Mouse (Mus musculus) forebrain, embryonic 11.5 days (tissue): ENCODE data around the gene Gatb. TPM values are rescaled to one million over a fixed set of nuclear protein-coding genes. Genes with fewer than 3 reads are reported as not detected.

Experiments
- ATAC-seq: fragments of 200-750 bp; cut with Nextera tagmentation; replicated peaks from 2 replicates; pipeline ENCODE4 v1.8.0; 2017; ENCODE audit warnings: moderate TSS enrichment; ENCODE audit not compliant: low FRiP score
- DNase-seq: peaks from one replicate; pipeline ENCODE4 v3.0.0-alpha.2; 2017; ENCODE audit warnings: low spot score
- H3K27ac ChIP-seq: fragments of 300-500 bp; sonication (generic); 2 replicates; pipeline ENCODE4 v1.5.1; 2014; ENCODE audit warnings: low read depth, low read length
- H3K27me3 ChIP-seq: fragments of 300-500 bp; sonication (generic); 2 replicates; pipeline ENCODE4 v1.6.1; 2014; ENCODE audit warnings: mild to moderate bottlenecking, low read length, mixed read lengths; ENCODE audit not compliant: control insufficient read depth, insufficient read depth
- H3K36me3 ChIP-seq: fragments of 300-500 bp; sonication (generic); 2 replicates; pipeline ENCODE4 v1.6.1; 2014; ENCODE audit warnings: mild to moderate bottlenecking, low read length, moderate library complexity, mixed read lengths; ENCODE audit not compliant: control insufficient read depth, insufficient read depth
- H3K4me1 ChIP-seq: fragments of 300-500 bp; sonication (generic); replicated peaks from 2 replicates; pipeline ENCODE4 v1.6.1; 2014; ENCODE audit warnings: low read length, mixed read lengths; ENCODE audit not compliant: control insufficient read depth, insufficient read depth
- H3K4me2 ChIP-seq: fragments of 300-500 bp; sonication (generic); 2 replicates; pipeline ENCODE4 v1.6.1; 2014; ENCODE audit warnings: low read depth, mild to moderate bottlenecking, low read length, moderate library complexity, mixed read lengths; ENCODE audit not compliant: severe bottlenecking
- H3K4me3 ChIP-seq: fragments of 300-500 bp; sonication (generic); 2 replicates; pipeline ENCODE4 v1.5.1; 2014; ENCODE audit warnings: low read depth, low read length
- H3K9ac ChIP-seq: fragments of 300-500 bp; sonication (generic); 2 replicates; pipeline ENCODE4 v1.6.1; 2014; ENCODE audit warnings: low read length
- H3K9me3 ChIP-seq: fragments of 300-500 bp; sonication (generic); 2 replicates; pipeline ENCODE4 v1.6.1; 2016; ENCODE audit warnings: low read length, mixed read lengths; ENCODE audit not compliant: control insufficient read depth
- WGBS: fragments of 180-500 bp; shearing (Covaris S2); extraction: QIAGEN DNeasy Blood & Tissue Kit; methylation state at CpG from one replicate; pipeline ENCODE4 v1.1.7; 2014; 5-methylcytosine and 5-hydroxymethylcytosine counted together
- polyA plus RNA-seq: library from polyadenylated mRNA; unstranded; fragments of >200 nt; fragmentation: Nextera tagmentation; extraction: Ambion mirVana; gene quantifications from 2 replicates; pipeline ENCODE4 v1.2.1, GENCODE M21; 2014

The Gatb gene
- polyA plus RNA-seq, 1 experiment from 2014 or later, result 25.6 TPM

GRCm38 (mm10) chr3:85635591-85635990 is 61.7 kb downstream of the Gatb start:
- Histone ChIP-seq H3K4me2 (no peak overlapping the region), H3K4me1 (no peaks in the 10 kb centered on the region), H3K9me3 (no peaks in the 10 kb centered on the region), H3K36me3 (no peaks in the 10 kb centered on the region), H3K27me3 (no peaks in the 10 kb centered on the region), H3K9ac (no peak overlapping the region), H3K27ac (no peak overlapping the region), H3K4me3 (no peak overlapping the region)
- no peak for ATAC-seq
- no peak for DNase-seq
- 93% methylated on average over 2 of the region's 2 CpGs for WGBS

- 89% methylated on average over 5 of the region's 5 CpGs for WGBS
- no peak for ATAC-seq
Measured at GRCm38 (mm10) chr3:85636716-85637447, 63.0 kb downstream of the Gatb start.

GRCm38 (mm10) chr3:85641751-85642150 is 67.8 kb downstream of the Gatb start:
- Histone ChIP-seq H3K9me3 (no peaks in the 10 kb centered on the region), H3K4me1 (no peaks in the 10 kb centered on the region), H3K27me3 (no peaks in the 10 kb centered on the region), H3K36me3 (no peaks in the 10 kb centered on the region), H3K4me3 (no peak overlapping the region), H3K27ac (no peak overlapping the region), H3K4me2 (no peak overlapping the region), H3K9ac (no peak overlapping the region)
- 88% methylated on average over 3 of the region's 3 CpGs for WGBS
- DNase-seq (no peak), ATAC-seq (no peak)

More at GRCm38 (mm10) chr3:85636716-85637447, 63.0 kb downstream of the Gatb start:
- Histone ChIP-seq H3K27me3 (no peaks in the 10 kb centered on the region), H3K36me3 (no peaks in the 10 kb centered on the region), H3K9me3 (no peaks in the 10 kb centered on the region), H3K9ac (no peak overlapping the region), H3K27ac (no peak overlapping the region), H3K4me2 (no peak overlapping the region), H3K4me1 (no peaks in the 10 kb centered on the region), H3K4me3 (no peak overlapping the region)
- DNase-seq, result no peak

- Histone ChIP-seq H3K9me3 (no peaks in the 10 kb centered on the region), H3K4me1 (no peaks in the 10 kb centered on the region), H3K4me2 (no peak overlapping the region), H3K27me3 (no peaks in the 10 kb centered on the region), H3K4me3 (no peak overlapping the region), H3K9ac (no peak overlapping the region), H3K27ac (no peak overlapping the region), H3K36me3 (no peaks in the 10 kb centered on the region)
- DNase-seq, result no peak
- WGBS, result 86% methylated on average over 3 of the region's 3 CpGs
- ATAC-seq, result no peak
Measured at GRCm38 (mm10) chr3:85644814-85645213, 70.9 kb downstream of the Gatb start.

- WGBS, result 90% methylated on average over 7 of the region's 7 CpGs
- Histone ChIP-seq H3K4me1 (no peaks in the 10 kb centered on the region), H3K4me2 (no peak overlapping the region), H3K9ac (no peak overlapping the region), H3K36me3 (no peaks in the 10 kb centered on the region), H3K27me3 (no peaks in the 10 kb centered on the region), H3K9me3 (no peaks in the 10 kb centered on the region), H3K27ac (no peak overlapping the region), H3K4me3 (no peak overlapping the region)
- ATAC-seq (no peak), DNase-seq (no peak)
Measured at GRCm38 (mm10) chr3:85645517-85646004, 71.6 kb downstream of the Gatb start.

- 92% methylated on average over 4 of the region's 4 CpGs for WGBS
- Histone ChIP-seq H3K9me3 (no peaks in the 10 kb centered on the region), H3K27me3 (no peaks in the 10 kb centered on the region), H3K9ac (no peak overlapping the region), H3K4me3 (no peak overlapping the region), H3K27ac (no peak overlapping the region), H3K4me1 (no peaks in the 10 kb centered on the region), H3K4me2 (no peak overlapping the region), H3K36me3 (no peaks in the 10 kb centered on the region)
- no peak for DNase-seq
- no peak for ATAC-seq
Measured at GRCm38 (mm10) chr3:85649176-85649575, 75.3 kb downstream of the Gatb start.

GRCm38 (mm10) chr3:85652727-85653665 is 79.1 kb downstream of the Gatb start:
- WGBS, result 84% methylated on average over 4 of the region's 4 CpGs
- Histone ChIP-seq H3K4me1 (no peaks in the 10 kb centered on the region), H3K27ac (no peak overlapping the region), H3K4me2 (no peak overlapping the region), H3K9ac (no peak overlapping the region), H3K36me3 (no peaks in the 10 kb centered on the region), H3K4me3 (no peak overlapping the region), H3K9me3 (no peaks in the 10 kb centered on the region), H3K27me3 (no peaks in the 10 kb centered on the region)
- ATAC-seq (no peak), DNase-seq (no peak)

- H3K36me3 ChIP-seq, result no peaks in the 10 kb centered on the region
- no peak overlapping the region for H3K4me3 ChIP-seq
- WGBS, result 97% methylated on average over 3 of the region's 3 CpGs
- no peaks in the 10 kb centered on the region for H3K27me3 ChIP-seq
- ATAC-seq (no peak), DNase-seq (no peak)
- H3K9me3 ChIP-seq, result no peaks in the 10 kb centered on the region
- no peak overlapping the region for H3K4me2 ChIP-seq
- no peaks in the 10 kb centered on the region for H3K4me1 ChIP-seq
- H3K27ac ChIP-seq, result no peak overlapping the region
- no peak overlapping the region for H3K9ac ChIP-seq
Measured at GRCm38 (mm10) chr3:85655538-85655937, 81.6 kb downstream of the Gatb start.
